Mouse (Mus musculus) hindbrain, embryonic 15.5 days (tissue): ENCODE results near the gene Ubr4. TPM values are rescaled to one million over a fixed set of nuclear protein-coding genes. Genes with fewer than 3 reads are reported as not detected.

Experiments
- ATAC-seq: fragments of 200-750 bp; cut with Nextera tagmentation; 2 replicates; pipeline ENCODE4 v1.8.0; 2017; ENCODE audit warnings: low read depth, moderate number of reproducible peaks, moderate TSS enrichment; ENCODE audit not compliant: low FRiP score
- H3K27ac ChIP-seq: fragments of 300-500 bp; sonication (generic); replicated peaks from 2 replicates; pipeline ENCODE4 v1.5.1; 2015; ENCODE audit warnings: mild to moderate bottlenecking, inconsistent platforms
- H3K27me3 ChIP-seq: fragments of 300-500 bp; sonication (generic); 2 replicates; pipeline ENCODE4 v1.6.1; 2015; ENCODE audit warnings: control low read depth, inconsistent platforms
- H3K36me3 ChIP-seq: fragments of 300-500 bp; sonication (generic); 2 replicates; pipeline ENCODE4 v1.6.1; 2015; ENCODE audit warnings: control low read depth, inconsistent platforms
- H3K4me1 ChIP-seq: fragments of 300-500 bp; sonication (generic); replicated peaks from 2 replicates; pipeline ENCODE4 v1.6.1; 2015; ENCODE audit warnings: control low read depth, inconsistent platforms
- H3K4me2 ChIP-seq: fragments of 300-500 bp; sonication (generic); 2 replicates; pipeline ENCODE4 v1.6.1; 2015; ENCODE audit warnings: moderate library complexity, mild to moderate bottlenecking, inconsistent platforms
- H3K4me3 ChIP-seq: fragments of 300-500 bp; sonication (generic); 2 replicates; pipeline ENCODE4 v1.5.1; 2015; ENCODE audit warnings: mild to moderate bottlenecking, inconsistent platforms
- H3K9ac ChIP-seq: fragments of 300-500 bp; sonication (generic); 2 replicates; pipeline ENCODE4 v1.6.1; 2015; ENCODE audit warnings: inconsistent platforms
- H3K9me3 ChIP-seq: fragments of 300-500 bp; sonication (generic); 2 replicates; pipeline ENCODE4 v1.6.1; 2016; ENCODE audit warnings: control low read depth, inconsistent platforms
- WGBS: fragments of 180-500 bp; shearing (Covaris S2); methylation state at CpG from one replicate; pipeline ENCODE4 v1.1.7; 2015; 5-methylcytosine and 5-hydroxymethylcytosine counted together
- polyA plus RNA-seq: library from polyadenylated mRNA; unstranded; fragments of >200 nt; fragmentation: Nextera tagmentation; extraction: Ambion mirVana; gene quantifications from 2 replicates; pipeline ENCODE4 v1.2.1, GENCODE M21; 2015

Ubr4 gene
- 95.6 and 96.8 TPM in 2 replicates for polyA plus RNA-seq

DNA sequence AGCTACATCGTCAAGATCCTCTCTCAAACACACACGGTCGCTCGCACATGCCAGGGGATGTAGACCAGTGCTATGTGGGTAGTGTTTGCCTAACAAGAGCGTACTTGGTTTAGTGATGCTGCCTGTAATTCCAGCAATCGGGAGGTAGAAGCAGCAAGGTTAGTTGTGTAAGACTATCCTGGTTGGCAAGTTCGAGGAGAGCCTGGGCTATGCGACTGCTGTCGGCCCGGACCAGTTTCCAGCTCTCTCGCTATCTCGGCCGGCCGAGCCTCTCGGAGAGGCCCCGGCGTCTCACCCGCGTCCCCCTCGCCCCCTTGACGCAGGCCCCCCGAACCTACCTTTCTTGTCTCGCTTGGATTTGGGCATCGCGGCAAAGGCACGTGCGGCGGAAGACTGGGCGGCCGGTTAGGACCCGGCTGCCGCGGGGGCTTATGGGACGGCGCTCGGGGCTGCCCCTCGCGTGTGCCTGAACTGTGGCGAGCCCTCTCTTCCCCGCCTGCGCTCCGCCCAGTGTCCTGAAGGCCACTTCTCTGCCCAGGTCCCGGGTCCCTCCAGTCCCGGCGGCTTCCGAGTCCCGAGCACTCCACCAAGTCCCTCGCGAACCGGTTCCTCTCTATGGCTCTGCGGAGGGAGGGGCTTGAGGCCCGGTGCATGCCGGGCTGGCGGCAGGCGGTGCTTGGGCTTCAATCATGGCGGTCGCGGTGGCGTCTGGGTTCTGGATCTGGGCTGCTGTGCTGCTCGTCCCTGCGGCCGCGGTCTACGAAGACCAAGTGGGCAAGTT, at the start of gene Ubr4, which contains the start of the genes Mrto4 and Emc1:
Gene Ubr4, plus strand, starts transcription at position 679 of the 781 bp plus-strand sequence.
Gene Mrto4, minus strand, starts transcription at position 646 of the 781 bp plus-strand sequence.
Gene Emc1, plus strand, starts transcription at position 657 of the 781 bp plus-strand sequence.
- under 1% methylated on average over 64 of the region's 64 CpGs for whole genome bisulfite sequencing
- Histone ChIP-seq H3K27ac (peak within 1 kb of the TSS; percentile 97), H3K27me3 (no peaks in the 10 kb centered on the region), H3K4me3 (peak within 1 kb of the TSS; percentile 72), H3K36me3 (peaks cover 30% of the 10 kb centered on the region), H3K9me3 (no peaks in the 10 kb centered on the region), H3K4me1 (peaks cover 19% of the 10 kb centered on the region), H3K9ac (peak within 1 kb of the TSS; percentile 86), H3K4me2 (peak within 1 kb of the TSS; percentile 94)
- ATAC-seq: peak; percentile 96

DNA sequence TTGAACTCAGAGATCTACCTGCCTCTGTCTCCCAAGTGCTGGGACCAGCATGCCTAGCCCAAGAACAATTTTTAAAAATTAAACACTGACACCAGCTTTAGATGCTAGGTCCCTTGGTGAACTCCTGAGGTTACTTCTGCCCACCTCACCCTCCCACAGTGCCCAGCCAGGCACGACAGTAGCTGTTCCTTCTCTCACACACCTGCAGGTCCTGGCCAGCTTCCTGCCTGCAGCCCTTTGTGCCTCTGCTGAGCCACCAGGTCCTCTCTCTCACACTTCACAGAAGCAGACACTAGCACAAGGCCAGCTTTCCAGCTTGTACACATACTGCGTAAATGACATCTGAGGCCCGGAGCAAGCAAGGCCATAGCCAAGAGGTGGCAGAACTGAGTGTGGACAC, 46.9 kb upstream of the Ubr4 start:
- H3K4me3 ChIP-seq: no peak overlapping the region
- H3K27me3 ChIP-seq: no peaks in the 10 kb centered on the region
- 94% methylated on average over 3 of the region's 3 CpGs for WGBS
- H3K9ac ChIP-seq: no peak overlapping the region
- ATAC-seq: no peak
- no peaks in the 10 kb centered on the region for H3K9me3 ChIP-seq
- peaks cover 14% of the 10 kb centered on the region for H3K36me3 ChIP-seq
- no peak overlapping the region for H3K4me2 ChIP-seq
- H3K27ac ChIP-seq: no peak overlapping the region
- peaks cover 15% of the 10 kb centered on the region for H3K4me1 ChIP-seq

DNA sequence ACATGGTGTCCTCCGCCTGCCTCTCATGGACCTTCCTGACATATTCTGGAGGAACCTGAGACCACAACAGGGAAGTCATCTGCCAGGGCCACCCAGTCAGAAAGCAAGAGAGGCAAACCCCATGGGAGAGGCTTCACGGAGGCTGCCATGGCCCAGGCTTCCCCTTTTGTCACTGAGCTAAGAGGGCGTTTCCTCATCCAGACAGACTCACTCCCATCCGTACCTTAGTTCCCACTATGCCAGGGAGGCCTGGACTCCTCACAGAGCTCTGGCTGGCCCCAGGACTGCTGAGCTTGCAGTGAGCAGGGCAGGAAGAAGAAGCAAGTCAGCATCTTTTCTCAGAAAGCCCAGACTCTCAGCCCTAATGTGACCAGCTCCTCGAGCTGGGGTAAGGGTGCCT, 44.5 kb upstream of the Ubr4 start:
- Histone ChIP-seq H3K4me3 (no peak overlapping the region), H3K4me1 (peaks cover 30% of the 10 kb centered on the region), H3K27me3 (no peaks in the 10 kb centered on the region), H3K9me3 (no peaks in the 10 kb centered on the region), H3K27ac (no peak overlapping the region), H3K9ac (no peak overlapping the region), H3K4me2 (no peak overlapping the region), H3K36me3 (peaks cover 6% of the 10 kb centered on the region)
- ATAC-seq: no peak
- WGBS: 82% methylated on average over 5 of the region's 5 CpGs

DNA sequence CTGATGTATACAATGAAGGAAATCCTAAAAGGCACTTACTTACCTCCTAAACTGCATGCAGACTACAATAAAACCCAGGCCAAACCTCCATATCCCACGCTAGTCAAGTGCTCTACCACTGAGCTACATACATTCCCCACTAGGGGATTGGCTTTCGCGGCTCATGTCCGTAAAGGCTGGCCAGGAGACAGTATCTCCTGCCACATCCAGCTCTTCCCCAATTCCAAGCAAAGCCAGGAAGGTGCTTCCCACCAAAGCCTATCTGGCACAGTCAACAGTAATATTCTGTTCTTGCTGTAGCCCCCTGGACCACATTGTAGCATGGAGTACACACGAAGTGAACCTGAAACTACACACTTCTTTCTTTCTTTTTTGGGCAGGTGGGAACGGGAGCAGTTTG, 42.8 kb upstream of the Ubr4 start:
- Histone ChIP-seq H3K9ac (peak overlapping the region; percentile 80; the same call in 1 of the 2 replicates), H3K36me3 (peaks cover 9% of the 10 kb centered on the region), H3K4me1 (peaks cover 30% of the 10 kb centered on the region), H3K4me3 (peak overlapping the region; percentile 72), H3K27ac (no peak overlapping the region), H3K9me3 (no peaks in the 10 kb centered on the region), H3K4me2 (peak overlapping the region; percentile 93), H3K27me3 (no peaks in the 10 kb centered on the region)
- no peak for ATAC-seq
- WGBS: 20% methylated on average over 6 of the region's 6 CpGs

DNA sequence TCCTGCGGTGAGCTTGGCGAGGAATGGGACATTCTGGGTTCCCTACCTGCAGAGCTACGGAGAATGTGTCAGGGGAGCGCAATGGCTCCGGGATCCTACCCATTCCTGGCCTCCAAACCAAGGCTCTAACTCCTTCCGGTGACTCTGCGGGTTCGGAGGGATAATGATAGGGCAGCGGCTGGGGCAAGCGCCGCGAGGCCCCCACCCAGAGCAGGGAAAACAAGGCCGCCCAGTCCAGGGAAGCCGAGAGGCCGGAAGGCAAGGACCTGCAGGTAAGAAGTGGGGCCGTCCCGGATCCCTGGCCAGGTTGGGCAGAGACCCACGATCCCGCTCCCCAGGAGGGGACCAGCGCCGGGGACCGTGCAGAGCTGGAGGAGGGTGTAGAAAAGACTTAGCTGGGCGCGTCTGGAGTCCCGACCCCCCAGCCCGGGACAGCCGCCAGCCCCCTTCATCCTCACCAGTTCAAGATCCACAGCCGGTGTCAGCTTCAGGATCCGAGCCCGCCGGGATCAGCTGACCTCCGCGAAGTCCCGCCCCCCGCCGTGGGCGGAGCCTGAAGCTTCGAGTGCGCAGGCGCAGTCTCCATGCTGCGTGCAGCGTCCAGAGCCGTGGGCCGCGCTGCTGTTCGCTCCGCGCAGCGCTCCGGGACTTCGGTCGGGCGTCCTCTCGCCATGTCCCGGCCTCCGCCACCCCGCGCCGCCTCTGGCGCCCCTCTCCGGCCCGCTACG, 42.1 kb upstream of the Ubr4 start, which contains the start of the genes Pqlc2 and Akr7a5:
Gene Pqlc2, minus strand, starts transcription at position 538 of the 728 bp plus-strand sequence.
Gene Akr7a5, plus strand, starts transcription at position 574 of the 728 bp plus-strand sequence.
- Histone ChIP-seq H3K4me1 (peaks cover 30% of the 10 kb centered on the region), H3K9ac (peak within 1 kb of the TSS; percentile 80), H3K4me2 (peak within 1 kb of the TSS; percentile 93), H3K27ac (peak within 1 kb of the TSS; percentile 78), H3K4me3 (peak within 1 kb of the TSS; percentile 72), H3K9me3 (no peaks in the 10 kb centered on the region), H3K36me3 (peaks cover 7% of the 10 kb centered on the region; the same call in 1 of the 2 replicates), H3K27me3 (no peaks in the 10 kb centered on the region)
- peak; percentile 92 for ATAC-seq
- under 1% methylated on average over 63 of the region's 63 CpGs for WGBS

DNA sequence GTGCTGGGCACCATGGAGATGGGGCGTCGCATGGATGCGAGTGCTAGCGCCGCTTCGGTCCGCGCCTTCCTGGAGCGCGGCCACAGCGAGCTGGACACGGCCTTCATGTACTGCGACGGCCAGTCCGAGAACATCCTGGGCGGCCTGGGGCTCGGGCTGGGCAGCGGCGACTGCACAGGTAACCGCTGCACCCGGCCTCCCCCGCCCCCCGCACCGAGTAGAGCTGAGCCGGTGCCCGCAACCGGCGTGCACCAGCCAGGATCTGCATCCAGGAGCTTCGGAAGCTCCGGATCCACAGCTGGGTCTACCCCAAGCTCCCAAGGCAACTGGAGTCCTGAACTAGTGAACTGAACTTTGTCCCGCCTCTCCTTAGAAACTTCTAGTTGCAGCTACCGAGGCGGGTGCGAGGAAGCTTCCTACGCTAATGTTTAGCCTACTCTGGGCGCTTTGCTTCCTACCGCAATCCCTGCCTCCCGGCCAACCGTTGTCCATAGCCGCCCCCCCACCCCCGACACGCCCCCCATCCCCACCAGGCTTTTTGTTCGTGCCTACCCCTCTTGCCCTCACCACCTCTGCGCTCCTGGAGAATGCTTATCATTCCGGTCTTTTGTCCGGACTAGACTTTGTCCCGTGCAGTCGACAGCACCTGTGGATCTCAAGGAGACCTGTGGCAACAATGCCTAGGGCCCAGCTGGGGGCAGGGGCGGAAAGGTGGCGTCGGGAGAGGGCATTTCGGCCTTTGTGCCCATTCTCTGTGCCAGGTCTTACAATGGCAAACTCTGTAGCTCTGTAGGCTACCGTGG, 41.3 kb upstream of the Ubr4 start:
- peak overlapping the region; percentile 78 for H3K27ac ChIP-seq
- under 1% methylated on average over 47 of the region's 53 CpGs for WGBS
- ATAC-seq: peak; percentile 81; the same call in 1 of the 2 replicates

DNA sequence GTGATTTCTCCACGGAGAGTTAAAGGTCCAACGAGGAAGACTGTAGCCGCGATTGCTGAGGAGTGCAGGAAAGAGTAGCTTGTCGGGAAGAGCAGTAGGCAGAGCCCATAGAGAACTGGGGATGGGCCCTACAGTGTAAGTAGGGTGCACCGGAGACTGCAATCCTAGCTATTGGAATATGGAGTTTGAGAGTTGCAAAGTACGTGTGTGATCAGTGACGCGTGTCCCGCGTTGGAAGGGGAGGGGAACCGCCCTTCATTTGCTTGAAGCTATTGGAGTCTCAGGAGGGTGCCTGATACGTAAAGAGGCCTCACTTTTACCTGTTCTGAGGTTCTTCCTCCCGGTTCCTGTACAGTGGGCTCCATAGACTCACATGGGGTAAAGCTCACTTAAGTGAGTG, 40.7 kb upstream of the Ubr4 start:
- Histone ChIP-seq H3K4me2 (peak overlapping the region; percentile 93), H3K27ac (no peak overlapping the region), H3K9me3 (no peaks in the 10 kb centered on the region), H3K4me1 (peaks cover 30% of the 10 kb centered on the region), H3K27me3 (no peaks in the 10 kb centered on the region), H3K4me3 (peak overlapping the region; percentile 72), H3K36me3 (0 out of 2 replicates have a peak, but pooled peaks cover 9% of the 10 kb centered on the region), H3K9ac (peak overlapping the region; percentile 80; the same call in 1 of the 2 replicates)
- WGBS: 25% methylated on average over 14 of the region's 14 CpGs
- no peak for ATAC-seq

More for the DNA sequence above, 41.3 kb upstream of the Ubr4 start:
- no peaks in the 10 kb centered on the region for H3K27me3 ChIP-seq
- H3K4me2 ChIP-seq: peak overlapping the region; percentile 93
- peaks cover 9% of the 10 kb centered on the region; the same call in 1 of the 2 replicates for H3K36me3 ChIP-seq
- H3K9ac ChIP-seq: peak overlapping the region; percentile 80
- peak overlapping the region; percentile 72 for H3K4me3 ChIP-seq
- H3K4me1 ChIP-seq: peaks cover 30% of the 10 kb centered on the region
- no peaks in the 10 kb centered on the region for H3K9me3 ChIP-seq

DNA sequence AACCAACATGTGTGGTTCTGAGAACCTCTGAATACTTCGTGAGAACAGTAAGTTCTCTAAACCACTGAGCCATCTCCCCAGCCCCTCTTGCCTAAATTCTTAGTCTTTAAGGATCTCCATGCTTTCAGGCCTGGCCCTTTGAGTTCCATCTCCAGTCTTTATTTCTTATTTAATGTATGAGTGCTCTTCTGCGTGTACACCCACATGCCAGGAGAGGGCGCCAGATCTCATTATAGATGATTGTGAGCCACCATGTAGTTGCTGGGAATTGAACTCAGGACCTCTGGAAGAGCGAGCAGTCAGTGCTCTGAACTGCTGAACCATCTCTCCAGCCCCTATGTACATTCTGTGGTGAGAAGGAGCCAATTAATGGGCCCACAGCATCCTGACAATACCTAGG, 39.8 kb upstream of the Ubr4 start:
- H3K9ac ChIP-seq: no peak overlapping the region
- 63% methylated on average over 4 of the region's 4 CpGs for WGBS
- ATAC-seq: no peak
- H3K9me3 ChIP-seq: no peaks in the 10 kb centered on the region
- no peak overlapping the region for H3K4me3 ChIP-seq
- H3K4me2 ChIP-seq: no peak overlapping the region
- 0 out of 2 replicates have a peak, but pooled peaks cover 9% of the 10 kb centered on the region for H3K36me3 ChIP-seq
- H3K27ac ChIP-seq: no peak overlapping the region
- H3K4me1 ChIP-seq: peaks cover 30% of the 10 kb centered on the region
- no peaks in the 10 kb centered on the region for H3K27me3 ChIP-seq

DNA sequence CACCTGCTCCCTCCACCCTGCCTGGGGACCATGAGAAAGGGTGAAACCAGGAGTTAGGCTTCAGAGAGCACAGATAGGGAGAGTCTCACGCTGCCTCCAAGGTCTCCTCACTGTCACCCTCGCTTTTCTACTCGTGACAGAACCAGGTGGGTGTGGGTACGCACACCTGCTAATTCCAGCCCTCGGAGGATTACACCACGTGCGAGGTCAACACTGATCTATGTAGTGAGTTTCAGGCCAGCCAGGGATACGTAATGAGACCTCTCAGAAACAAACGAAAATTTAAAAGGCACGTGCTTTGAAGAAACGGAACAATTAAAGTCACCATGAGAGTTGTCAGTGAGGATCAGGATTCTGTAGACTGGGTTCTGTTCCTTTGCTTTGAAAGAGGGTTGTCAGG, 34.0 kb upstream of the Ubr4 start:
- 96% methylated on average over 11 of the region's 11 CpGs for WGBS
- H3K9me3 ChIP-seq: no peaks in the 10 kb centered on the region
- ATAC-seq: no peak
- no peaks in the 10 kb centered on the region for H3K4me1 ChIP-seq
- no peak overlapping the region for H3K27ac ChIP-seq
- no peak overlapping the region for H3K4me3 ChIP-seq
- no peak overlapping the region for H3K9ac ChIP-seq
- no peak overlapping the region for H3K4me2 ChIP-seq
- H3K36me3 ChIP-seq: 0 out of 2 replicates have a peak, but pooled peaks cover 9% of the 10 kb centered on the region
- no peaks in the 10 kb centered on the region for H3K27me3 ChIP-seq

DNA sequence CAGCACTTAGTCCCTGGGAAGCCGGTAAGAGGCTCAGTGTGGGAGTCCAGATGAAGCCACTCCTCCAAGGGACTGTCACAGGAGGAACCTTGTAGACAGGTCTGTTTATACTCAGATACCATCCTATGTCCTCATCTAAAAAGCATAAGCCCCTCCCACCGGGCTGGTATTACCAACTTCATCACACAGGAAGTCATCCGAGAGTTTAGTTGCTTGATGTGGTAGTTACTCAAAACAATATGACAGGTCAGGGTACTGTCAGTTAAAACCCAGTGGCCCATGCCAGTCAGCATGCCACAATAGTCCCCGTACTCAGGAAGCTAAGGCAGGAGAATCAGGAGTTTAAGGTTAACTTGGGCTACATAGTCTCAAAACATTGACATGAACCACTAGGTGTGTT, 32.7 kb upstream of the Ubr4 start:
- no peak overlapping the region for H3K4me2 ChIP-seq
- H3K27ac ChIP-seq: no peak overlapping the region
- no peak overlapping the region for H3K9ac ChIP-seq
- no peaks in the 10 kb centered on the region for H3K4me1 ChIP-seq
- ATAC-seq: no peak
- H3K27me3 ChIP-seq: no peaks in the 10 kb centered on the region
- H3K36me3 ChIP-seq: 0 out of 2 replicates have a peak, but pooled peaks cover 6% of the 10 kb centered on the region
- no peaks in the 10 kb centered on the region for H3K9me3 ChIP-seq
- WGBS: 89% methylated on average over 4 of the region's 4 CpGs
- H3K4me3 ChIP-seq: no peak overlapping the region

DNA sequence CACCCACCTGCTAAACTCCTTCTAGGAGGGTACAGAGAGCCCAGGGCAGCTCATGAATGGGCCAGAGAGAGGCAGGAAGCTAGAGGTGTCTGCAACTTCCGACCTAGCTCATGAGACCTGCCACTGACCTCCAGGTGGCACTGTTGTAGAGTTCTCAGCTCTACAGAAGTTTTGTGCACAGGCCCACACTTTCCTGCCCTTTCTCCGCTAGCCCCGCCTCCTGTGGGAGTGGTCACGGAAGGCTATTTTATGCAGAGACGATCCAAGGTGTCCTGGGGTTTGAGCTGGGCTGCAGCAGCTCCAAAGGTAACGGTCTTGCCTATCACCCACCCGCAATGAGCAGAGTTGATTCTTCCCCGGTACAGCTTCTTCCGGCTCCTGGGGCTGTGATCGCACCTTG, 21.8 kb upstream of the Ubr4 start:
- H3K9me3 ChIP-seq: no peaks in the 10 kb centered on the region
- peak overlapping the region; percentile 34; the same call in 1 of the 2 replicates for H3K4me2 ChIP-seq
- no peak for ATAC-seq
- no peaks in the 10 kb centered on the region for H3K36me3 ChIP-seq
- no peak overlapping the region for H3K4me3 ChIP-seq
- WGBS: 9% methylated on average over 10 of the region's 10 CpGs
- no peaks in the 10 kb centered on the region for H3K4me1 ChIP-seq
- H3K27me3 ChIP-seq: no peaks in the 10 kb centered on the region
- no peak overlapping the region for H3K9ac ChIP-seq
- no peak overlapping the region for H3K27ac ChIP-seq
